Mouse (Mus musculus): Measurements from ENCODE around the gene Vmn1r84. TPM values are rescaled to one million over a fixed set of nuclear protein-coding genes. Genes with fewer than 3 reads are reported as not detected.

Gene Vmn1r84
- total RNA-seq (2022), result not detected

- DNase-seq (ENCODE audit: low spot score in 2 of 2), result no peak
Observed at GRCm38 (mm10) chr7:12369173-12369572, at the start of gene Vmn1r84. Gene Vmn1r84, minus strand, starts transcription at chr7:12369273.

- DNase-seq (ENCODE audit: low spot score in 2 of 2), result no peak
Observed at GRCm38 (mm10) chr7:12329381-12329780, 39.7 kb downstream of the Vmn1r84 start, which contains the start of gene Vmn1r83. Gene Vmn1r83, minus strand, starts transcription at chr7:12329481.

Small RNA genes lying within 50 kb of the gene (microRNA-seq; reads per million reads assigned to microRNA genes)
- gene Gm23521, result not detected

Other genes with a start within 250 kb of the Vmn1r84 start
- gene Vmn1r78, start 219.0 kb downstream of the Vmn1r84 start, total RNA-seq (2022), result not detected
- gene Vmn1r79, start 198.0 kb downstream of the Vmn1r84 start, total RNA-seq (2022), result under 1 TPM in 1 of 4 experiments, not detected in 3; 0.04 TPM
- not detected for gene Vmn1r80, start 180.0 kb downstream of the Vmn1r84 start, total RNA-seq (2022)
- not detected for gene Vmn1r81, start 101.0 kb downstream of the Vmn1r84 start, total RNA-seq (2022)
- gene Vmn1r82, start 68.8 kb downstream of the Vmn1r84 start, total RNA-seq (2022), result not detected
- gene Vmn1r83, start 39.8 kb downstream of the Vmn1r84 start, total RNA-seq (2022), result not detected
- gene Zfp551, start 53.5 kb upstream of the Vmn1r84 start, total RNA-seq (2022), result 1 to 10 TPM; 1.3 to 2.8 (median 2.2) TPM
- gene Zfp606, start 109.0 kb upstream of the Vmn1r84 start, total RNA-seq (2022), result 1 to 10 TPM; 5.1 to 6.8 (median 5.4) TPM
- not detected for gene 2900092C05Rik, start 143.2 kb upstream of the Vmn1r84 start, total RNA-seq (2022)
- under 1 TPM in 1 of 4 experiments, not detected in 3; 0.02 TPM for gene Vmn2r53, start 239.5 kb upstream of the Vmn1r84 start, total RNA-seq (2022)